Mouse (Mus musculus): ENCODE measurements around the gene Spp1. TPM values are rescaled to one million over a fixed set of nuclear protein-coding genes. Genes with fewer than 3 reads are reported as not detected.
"Not testable (repeated sequence)": the region's sequence is repeated elsewhere in the genome, so short reads cannot be mapped to it uniquely, and the experiment has no call there.

Spp1 gene
- total RNA-seq, 4 experiments from 2014 or later = 8.6 to 18.2 (median 10.9) TPM

DNA sequence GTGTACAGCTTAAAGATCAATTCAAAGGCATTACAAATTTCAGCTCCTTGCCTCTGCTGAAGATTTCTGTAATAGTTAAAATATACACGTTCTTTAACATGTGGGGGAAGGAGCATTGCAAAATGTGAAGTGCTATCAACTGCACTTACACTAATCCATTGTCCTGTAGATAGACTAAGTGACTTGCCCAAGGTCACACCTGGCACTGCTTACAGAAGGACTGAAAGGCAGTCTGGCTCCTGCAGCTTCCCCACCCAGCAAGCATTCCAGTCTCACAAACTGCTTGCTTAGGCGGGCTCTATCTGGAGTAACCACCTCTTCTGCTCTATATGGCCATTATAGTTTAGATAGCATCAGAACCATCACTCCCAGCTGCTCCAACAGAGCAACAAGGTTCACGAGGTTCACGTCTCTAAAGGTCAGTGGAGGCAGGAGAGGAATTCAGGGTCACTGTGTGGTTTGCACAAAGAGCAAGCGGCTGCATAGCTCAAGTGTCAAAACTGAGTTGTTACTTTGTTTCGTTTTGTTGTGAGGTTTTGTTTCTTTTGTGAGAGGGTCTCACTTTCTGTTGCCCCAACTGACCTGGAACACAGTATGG, 851 bp upstream of the Spp1 start:
- no peak for DNase-seq (ENCODE audit: low spot score in 2 of 2)

DNA sequence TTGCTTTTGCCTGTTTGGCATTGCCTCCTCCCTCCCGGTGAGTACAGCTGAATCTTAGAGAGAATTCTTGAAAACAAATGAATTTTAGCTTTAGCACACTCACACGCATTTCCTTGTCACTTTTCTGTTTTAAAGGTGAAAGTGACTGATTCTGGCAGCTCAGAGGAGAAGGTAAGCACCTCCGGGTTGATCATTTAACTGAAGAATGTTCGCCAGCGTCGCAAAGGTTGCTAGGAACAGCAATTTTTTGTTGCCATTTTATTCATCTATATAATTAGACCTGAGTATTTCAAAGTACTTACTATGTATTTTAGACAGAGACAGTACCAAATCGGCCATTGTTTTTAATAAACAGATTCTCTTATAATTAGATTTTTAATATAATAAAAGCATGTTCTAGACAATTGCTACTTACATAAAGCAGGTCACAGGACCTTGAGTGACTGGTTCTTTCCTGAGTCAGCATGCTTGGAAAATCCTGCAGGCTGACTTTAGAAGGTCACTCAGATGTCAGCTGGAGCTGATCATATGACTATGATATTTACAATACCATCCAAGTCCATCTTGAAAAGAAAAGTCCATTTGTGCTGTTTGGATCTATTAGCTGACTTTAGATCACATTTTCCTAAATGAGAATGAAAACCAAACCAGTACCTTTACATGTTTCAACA, 1.6 kb downstream of the Spp1 start:
- no peak for DNase-seq (ENCODE audit: low spot score in 2 of 2)

DNA sequence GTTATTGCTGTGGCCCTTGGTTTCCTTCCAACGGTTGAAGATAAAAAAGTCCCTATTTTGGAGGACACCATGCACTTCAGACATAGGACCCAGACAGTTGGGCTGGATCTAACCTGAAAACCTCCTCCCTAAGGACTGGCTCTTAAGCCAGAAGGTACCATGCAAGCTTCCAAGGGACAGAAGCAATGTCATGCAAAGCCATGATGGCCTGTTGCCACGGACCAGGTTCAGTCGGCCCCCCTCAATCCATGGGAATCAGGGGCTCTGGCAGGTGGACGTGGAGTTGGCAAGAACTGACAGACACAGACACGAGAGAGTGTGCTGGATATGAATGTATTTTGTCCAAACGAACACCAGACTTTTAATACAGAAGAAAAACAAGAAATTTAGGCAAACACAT, 7.5 kb downstream of the Spp1 start:
- no peak for DNase-seq (ENCODE audit: low spot score in 2 of 2)

DNA sequence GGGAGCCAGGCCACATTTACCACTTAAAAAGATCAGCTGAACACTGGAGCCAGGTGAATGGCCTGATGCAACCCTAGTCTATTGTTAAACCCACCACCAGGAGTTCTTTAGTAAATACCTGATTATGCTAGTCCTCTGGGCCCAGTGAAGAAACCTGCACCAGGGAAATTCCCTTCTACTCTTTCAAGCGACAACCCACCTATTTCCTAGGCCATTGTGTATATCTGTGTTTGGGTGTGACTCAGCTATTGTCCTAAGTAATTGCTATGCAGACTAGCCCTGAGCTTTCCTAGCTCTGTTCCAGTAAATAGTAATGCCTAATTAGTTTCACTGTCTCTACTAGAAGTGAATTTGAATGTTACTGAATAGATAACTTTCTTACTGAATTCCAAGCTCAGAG, 7.9 kb downstream of the Spp1 start:
- DNase-seq (ENCODE audit: low spot score in 2 of 2) = no peak

DNA sequence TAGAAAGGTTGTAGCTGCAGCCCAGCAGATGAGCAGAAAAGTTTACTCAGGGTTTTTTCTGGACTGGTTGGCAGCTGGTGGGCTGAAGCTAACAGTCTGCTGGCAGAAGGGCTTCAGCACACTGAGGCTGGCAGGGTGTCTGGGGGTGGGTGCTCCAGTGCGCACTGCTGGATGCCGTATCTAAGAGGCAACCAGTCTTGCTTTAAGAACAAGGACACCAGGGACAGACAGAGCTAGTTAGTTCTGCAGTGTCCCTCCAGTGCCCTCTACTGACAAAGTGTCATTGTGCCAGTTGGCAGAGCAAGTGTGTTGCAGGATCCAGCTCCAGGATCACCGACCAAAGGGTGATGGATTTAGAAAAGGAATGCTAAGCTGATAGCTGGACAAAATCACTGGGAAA, 11.2 kb downstream of the Spp1 start:
- peak; percentile 69 for DNase-seq (ENCODE audit: low spot score in 2 of 2)

DNA sequence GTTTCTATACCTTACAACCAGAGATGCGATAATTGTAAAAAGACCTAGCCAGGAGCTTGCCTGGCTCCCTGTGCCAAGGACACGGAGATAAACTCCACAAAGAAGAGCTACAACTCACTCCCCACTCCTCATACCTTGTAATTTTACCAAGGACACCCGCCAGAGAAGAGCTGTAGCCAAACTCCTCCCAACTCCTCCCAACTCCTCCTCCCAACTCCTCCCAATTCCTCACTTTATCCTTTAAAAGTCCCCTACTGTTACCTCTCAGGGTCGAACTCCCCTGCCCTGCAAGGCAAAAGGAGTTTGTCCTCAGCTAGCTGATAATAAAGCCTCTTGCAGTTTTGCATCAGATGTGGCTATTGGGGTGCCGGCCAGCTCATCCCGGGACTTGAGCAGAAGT, 13.4 kb downstream of the Spp1 start:
- DNase-seq (ENCODE audit: low spot score in 2 of 2) = not testable (repeated sequence)

DNA sequence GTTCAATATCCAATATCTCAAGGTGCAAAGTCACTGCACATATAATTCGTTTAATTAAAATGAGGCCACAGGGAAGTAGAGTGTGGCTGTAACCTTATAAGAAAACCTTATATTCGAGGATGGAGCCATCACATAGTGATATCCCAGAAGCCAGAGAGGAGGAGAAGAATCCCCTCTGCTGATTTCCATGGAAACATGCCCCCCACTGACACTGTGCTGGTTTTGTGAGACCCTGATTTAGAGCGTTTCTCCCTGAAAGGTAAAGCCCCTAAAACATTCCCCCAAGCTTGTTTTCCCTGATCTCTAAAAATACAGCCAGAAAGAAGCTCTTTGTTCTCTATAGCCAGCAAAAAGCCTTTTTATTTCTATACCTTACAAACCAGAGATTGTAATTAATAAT, 14.6 kb downstream of the Spp1 start:
- DNase-seq (ENCODE audit: low spot score in 2 of 2) = no peak

DNA sequence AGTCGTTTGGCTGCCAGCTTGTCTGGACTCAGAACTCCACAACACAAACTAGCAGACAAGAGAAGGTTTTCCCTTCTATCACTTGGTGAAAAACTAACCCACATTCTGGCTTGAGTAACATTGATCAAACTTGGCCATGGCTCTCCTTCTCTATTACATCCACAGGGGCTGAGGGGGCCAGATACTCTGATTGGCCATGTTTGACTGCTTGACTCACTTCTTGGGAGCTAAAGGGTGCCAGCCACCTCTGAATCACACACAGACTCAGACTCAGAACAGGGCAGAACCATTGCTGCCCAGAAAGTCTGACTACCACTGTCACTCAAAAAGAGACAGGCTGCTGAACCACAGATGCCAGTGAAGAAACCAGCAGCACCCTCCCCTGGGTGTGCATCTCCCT, 18.2 kb downstream of the Spp1 start:
- no peak for DNase-seq (ENCODE audit: low spot score in 2 of 2)

DNA sequence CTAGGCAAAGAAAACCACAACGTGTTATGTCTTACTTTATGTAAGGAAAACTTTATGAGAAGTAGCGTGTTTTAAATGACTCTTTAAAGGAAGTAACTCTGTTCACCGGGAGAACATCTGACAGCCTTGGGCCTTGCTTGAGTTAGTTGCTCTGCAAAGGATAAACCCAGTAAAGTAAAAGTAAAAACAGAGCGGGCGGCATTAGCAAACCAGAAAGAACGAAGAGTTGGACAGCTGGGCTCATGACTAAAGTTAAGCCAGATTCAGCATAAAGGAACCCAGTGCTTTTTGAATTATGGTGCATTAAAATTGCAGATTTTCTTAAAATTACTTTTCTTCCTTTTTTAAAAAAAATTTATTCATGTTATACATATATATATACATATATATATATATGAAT, 19.6 kb downstream of the Spp1 start:
- no peak for DNase-seq (ENCODE audit: low spot score in 2 of 2)

DNA sequence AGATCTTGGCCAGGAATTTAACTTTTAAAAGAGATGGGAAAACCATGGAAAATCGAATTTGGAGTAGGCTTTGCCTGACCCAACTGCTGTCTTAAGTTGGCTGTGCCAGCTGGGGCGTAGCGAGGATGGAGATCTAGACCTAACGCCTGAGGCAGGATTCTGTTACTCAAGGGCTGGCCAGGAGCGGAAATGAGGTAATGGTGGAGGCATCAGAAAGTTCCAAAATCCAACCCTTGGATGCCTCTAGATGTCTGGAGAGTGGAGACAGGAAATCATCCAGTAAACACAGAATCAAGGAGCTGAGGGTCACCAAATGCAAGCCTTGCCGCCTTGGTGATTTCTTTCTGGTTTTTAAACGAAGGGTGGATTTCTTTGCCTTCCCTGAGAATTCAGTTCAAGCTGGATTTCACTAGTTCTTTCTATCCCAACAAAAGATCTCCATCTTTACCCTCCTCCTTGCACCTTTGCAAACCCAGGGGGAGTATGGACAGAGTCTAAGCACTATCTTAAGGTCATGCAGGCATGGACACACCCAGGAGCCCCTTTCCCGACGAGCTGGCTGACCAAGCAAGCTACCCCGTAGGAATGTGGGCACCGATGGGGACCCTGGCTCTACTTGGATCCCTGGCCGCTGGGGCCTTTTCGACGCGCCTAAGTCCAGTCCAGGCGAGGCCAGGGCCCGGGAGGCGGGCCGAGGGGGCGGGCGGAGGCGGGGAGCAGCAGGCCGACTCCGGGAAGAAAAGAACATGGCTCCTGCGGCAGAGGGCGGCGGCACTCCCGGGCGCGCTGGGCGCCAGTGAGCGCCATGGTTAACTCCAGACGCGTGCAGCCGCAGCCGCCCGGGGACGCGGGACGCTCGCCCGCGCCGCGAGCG, 24.2 kb downstream of the Spp1 start, which contains the start of gene Pkd2:
TSS of gene Pkd2 (plus strand) at position 619 of the 874 bp plus-strand sequence.
- DNase-seq (ENCODE audit: low spot score in 2 of 2) = peak; percentile 47 to 51

DNA sequence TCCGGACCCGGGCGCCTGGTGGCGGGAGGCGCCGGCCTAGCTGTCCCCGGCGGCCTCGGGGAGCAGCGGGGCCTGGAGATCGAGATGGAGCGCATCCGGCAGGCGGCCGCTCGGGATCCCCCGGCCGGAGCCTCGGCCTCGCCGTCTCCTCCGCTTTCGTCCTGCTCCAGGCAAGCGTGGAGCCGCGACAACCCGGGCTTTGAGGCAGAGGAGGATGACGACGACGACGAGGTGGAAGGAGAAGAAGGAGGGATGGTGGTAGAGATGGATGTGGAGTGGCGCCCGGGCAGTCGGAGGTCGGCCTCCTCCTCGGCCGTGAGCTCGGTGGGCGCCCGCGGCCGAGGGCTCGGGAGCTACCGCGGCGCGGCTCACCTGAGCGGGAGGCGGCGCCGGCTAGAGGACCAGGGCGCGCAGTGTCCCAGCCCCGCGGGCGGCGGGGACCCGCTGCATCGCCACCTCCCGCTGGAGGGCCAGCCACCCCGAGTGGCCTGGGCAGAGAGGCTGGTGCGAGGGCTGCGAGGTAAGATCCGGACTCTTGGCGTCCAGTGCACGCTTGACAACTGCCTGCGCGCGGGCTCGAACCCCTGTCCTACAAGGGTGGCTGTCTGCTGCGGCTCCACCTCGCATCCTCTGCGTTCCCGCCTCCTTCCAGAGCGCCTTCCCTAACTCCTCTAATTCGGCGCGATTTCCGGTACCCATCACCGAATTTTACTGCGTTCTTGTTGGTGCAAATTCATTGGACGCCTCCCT, 25.0 kb downstream of the Spp1 start:
- DNase-seq (ENCODE audit: low spot score in 2 of 2) = peak; percentile 59 to 73

DNA sequence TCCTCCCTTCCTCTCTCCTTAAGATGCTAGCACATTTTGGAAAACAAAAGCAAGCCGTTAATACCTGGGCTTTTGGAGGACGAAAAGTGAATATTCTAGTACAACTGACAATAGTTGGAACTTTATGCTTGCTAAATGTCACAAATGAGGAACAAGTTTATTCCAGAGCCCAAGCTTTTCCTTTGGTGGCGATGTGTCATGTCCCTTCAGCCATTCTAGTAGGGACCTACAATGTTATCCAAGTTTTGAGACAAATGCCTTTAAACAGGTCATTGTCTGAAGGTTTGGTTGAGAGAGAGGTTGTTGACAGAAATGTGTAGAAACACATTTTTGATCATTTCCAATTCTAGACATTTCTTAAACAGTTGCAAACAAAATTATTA, 25.5 kb downstream of the Spp1 start:
- no peak for DNase-seq (ENCODE audit: low spot score in 2 of 2)

DNA sequence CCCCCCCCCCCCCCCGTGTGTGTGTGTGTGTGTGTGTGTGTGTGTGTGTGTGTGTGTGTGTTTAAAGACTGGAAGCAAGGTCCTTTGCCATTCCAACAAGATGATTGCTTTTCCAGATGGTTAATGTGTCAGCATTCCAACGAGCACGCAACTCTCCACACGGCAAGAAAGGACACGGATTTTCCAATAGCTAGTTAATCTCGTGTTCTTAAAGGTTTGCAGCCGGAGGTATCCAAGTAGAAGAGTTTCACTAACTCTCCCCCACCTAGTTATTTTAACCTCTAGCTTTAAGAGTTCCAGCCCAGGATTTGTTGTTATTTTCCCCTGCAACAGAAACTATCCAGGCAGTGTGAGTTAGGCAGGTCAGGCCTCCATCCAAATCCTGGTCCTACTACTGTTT, 25.9 kb downstream of the Spp1 start:
- no peak for DNase-seq (ENCODE audit: low spot score in 2 of 2)

DNA sequence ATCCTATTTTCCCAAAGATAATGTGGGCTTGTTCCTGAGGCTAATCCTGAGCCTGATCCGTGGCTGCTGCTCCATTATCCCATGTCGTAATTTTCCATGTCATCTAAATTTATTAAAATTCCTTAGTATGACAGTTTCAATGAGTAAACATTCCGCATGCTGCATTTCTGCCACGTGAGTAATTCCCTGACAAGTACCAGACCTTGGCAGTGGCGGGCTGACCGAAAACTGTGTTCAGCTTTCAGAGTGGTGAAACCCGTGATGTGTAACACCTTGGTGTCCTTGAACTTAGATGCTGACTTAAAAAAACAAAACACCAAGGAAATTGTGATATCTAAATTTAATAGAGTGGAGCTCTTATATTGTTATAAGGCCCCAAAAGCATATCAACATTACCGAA, 30.4 kb downstream of the Spp1 start:
- no peak for DNase-seq (ENCODE audit: low spot score in 2 of 2)

DNA sequence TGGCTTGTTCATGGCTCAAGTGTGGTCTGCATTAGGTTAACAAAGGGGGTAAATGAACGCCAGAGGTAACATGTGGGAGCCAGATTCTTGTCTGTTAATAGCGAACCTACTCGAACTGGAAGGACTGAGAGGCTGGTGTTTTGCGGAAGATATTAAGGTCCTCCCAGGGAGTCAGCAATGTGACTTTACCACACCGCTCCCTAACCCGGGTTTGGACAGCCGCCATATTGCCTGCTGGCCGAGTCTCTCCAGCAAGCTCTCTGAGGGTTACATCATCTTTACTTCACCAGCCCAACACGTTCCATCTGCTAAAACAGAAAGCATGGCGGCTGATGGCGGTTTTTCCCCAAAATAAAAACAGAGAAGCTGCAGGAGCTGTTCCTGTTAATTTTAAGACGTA, 30.8 kb downstream of the Spp1 start:
- DNase-seq (ENCODE audit: low spot score in 2 of 2) = peak in 1 of 2 experiments; percentile 38

DNA sequence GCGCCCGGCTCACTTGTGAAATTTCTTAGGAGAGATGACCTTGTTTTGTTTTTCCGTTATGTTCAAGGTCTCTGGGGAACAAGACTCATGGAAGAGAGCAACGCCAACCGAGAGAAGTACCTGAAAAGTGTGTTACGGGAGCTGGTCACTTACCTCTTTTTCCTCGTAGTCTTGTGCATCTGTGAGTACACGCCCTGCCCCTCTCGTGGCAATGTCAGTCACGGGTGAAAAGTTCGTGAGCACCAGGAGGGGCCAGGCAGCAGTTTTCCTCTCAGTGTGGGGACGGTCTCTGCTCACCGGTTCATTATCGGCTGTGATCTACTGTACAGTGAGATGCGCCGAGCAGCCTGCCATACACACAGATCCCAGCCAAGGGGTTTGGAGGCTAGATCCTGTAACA, 31.9 kb downstream of the Spp1 start:
- DNase-seq (ENCODE audit: low spot score in 2 of 2) = no peak

DNA sequence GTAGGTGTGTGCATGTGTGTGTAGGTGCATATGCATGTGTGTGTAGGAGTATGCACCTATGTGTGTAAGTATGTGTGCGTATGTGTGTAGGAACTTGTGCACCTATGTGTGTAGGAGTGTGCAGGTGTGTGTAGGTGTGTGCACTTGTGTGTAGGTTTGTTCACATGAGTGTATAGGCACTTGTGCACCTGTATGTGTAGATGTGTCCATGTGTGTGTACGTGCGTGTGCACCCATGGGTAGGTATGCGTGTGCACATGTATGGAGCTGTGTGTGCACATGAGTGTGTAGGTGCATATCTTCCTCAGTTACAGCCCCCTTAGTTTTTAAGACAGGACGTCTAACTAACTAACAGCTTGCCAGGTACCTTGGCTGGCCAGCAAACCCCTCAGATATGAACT, 33.7 kb downstream of the Spp1 start:
- DNase-seq (ENCODE audit: low spot score in 2 of 2) = no peak

DNA sequence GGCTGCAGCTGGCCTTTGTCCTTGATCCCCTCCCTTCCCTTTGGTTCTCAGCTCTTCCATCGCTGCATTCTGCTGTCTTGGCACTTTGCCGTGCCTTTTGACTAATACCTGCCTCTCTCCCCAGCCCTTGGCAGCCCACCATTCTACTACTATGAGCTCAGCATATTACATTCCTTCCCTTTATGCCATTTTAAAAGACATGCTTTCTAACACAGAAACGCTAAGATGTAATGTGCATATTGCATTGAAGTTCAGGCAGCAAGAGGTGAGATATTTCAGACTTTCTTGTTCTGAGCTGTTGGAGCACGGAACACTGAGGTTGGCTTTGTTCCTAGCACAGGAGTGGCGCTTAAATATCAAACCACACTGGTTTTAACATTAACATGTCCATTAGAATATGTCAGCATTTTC, 36.1 kb downstream of the Spp1 start:
- no peak for DNase-seq (ENCODE audit: low spot score in 2 of 2)

DNA sequence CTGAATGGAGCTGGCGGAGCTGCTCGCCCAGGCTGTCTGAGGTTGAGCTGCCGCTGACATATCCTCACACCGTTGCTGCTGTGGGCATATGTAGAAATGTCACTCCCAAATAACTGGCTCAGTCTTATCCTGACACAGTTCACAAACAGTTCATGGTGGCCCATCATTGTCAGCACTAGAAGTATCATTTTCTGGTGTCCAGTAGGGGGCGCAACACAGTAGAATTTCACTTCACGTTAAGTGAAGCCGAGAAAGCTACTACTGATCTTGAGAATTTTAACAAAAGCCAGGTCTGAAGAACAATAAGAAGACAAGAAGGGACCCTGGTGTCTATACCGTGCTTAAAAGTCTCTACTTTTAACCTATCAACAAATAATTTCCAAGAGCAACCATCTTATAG, 37.5 kb downstream of the Spp1 start:
- peak in 1 of 2 experiments; percentile 28 for DNase-seq (ENCODE audit: low spot score in 2 of 2)

DNA sequence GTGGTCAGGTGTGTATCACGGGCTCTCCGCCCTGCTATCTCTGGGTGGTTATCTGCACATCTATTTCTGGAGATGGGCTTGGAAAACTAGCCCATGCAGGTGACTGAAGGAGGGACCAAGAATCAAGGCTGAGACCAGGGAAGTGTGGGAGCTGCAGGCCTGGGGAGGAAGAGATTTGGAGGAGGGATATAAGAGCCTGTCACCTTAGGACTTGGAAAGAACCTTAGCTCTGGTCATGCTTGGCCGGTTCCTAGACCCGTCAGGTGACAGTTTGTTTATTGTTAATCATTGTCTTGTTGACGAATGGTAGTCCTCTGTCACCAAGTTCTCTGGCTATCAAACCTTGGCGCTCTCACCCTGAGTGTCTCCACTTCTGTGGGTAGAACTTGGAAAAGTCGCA, 45.4 kb downstream of the Spp1 start:
- no peak for DNase-seq (ENCODE audit: low spot score in 2 of 2)

DNA sequence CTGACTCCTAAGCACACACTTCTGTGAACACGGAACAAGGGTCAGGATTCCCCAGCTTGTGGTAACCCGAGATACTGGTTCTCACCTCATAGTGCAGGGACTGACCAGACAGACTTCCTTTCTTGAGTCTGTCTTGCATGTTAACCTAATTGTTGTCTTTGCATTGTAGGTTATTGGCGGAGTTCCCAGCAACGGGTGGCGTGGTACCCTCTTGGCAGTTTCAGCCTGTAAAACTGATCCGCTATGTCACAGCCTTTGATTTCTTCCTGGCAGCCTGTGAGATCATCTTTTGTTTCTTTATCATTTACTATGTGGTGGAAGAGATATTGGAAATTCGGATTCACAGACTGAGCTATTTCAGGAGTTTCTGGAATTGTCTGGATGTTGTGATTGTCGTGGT, 47.9 kb downstream of the Spp1 start:
- no peak for DNase-seq (ENCODE audit: low spot score in 2 of 2)
